Mouse (Mus musculus): Measurements from ENCODE around the gene Tm9sf1. TPM values are rescaled to one million over a fixed set of nuclear protein-coding genes. Genes with fewer than 3 reads are reported as not detected.

The Tm9sf1 gene
- polyA plus RNA-seq, 1 experiment from 2014 or later = 109 TPM

GRCm38 (mm10) chr14:55635523-55636007 is 8.0 kb downstream of the Tm9sf1 start, which contains the start of gene Ipo4:
Gene Ipo4, minus strand, starts transcription at chr14:55635957.
- ChIA-PET POLR2A (interaction anchor here (0.6 to 0.9 kb wide), 2 partner anchors 24 to 111 kb away, joined by 3 to 4 read pairs; partner anchors contain the start of gene Mdp1), CTCF (interaction anchor here (0.9 kb wide), 1 partner anchor 9 kb away, joined by 3 read pairs; no protein-coding TSS in a partner anchor)
- no peak for DNase-seq (ENCODE audit: low read depth, low spot score)
- H3K27me3 ChIP-seq = no peaks in the 10 kb centered on the region
- no peak for TF ChIP-seq CTCF (IDR thresholded peaks at IDR 0.05)
- in situ Hi-C loops (cut with MboI; ENCODE audit: low pct_unique_long_range_greater_than_20kb) = no loop called here
- ATAC-seq = peak; percentile 87

- CTCF ChIA-PET = interaction anchor here (0.9 kb wide), 1 partner anchor 9 kb away, joined by 3 read pairs; no protein-coding TSS in a partner anchor
- peak; percentile 27 for ATAC-seq
- no peak for DNase-seq (ENCODE audit: low read depth, low spot score)
- POLR2A ChIA-PET = interaction anchor here (0.6 to 1.3 kb wide), 3 partner anchors 11 to 111 kb away, joined by 3 to 4 read pairs (median 4); partner anchors contain the start of gene Mdp1
- in situ Hi-C loops (cut with MboI; ENCODE audit: low pct_unique_long_range_greater_than_20kb) = no loop called here
- no peak for TF ChIP-seq CTCF (IDR thresholded peaks at IDR 0.05)
- H3K27me3 ChIP-seq = no peaks in the 10 kb centered on the region
These were observed 8.6 kb downstream of the Tm9sf1 start for GRCm38 (mm10) chr14:55634874-55635522.

GRCm38 (mm10) chr14:55629312-55629711 is 14.3 kb downstream of the Tm9sf1 start:
- CTCF ChIA-PET = interaction anchor here (1.0 kb wide), 1 partner anchor 8 kb away, joined by 3 read pairs; no protein-coding TSS in a partner anchor
- no peak for TF ChIP-seq CTCF (IDR thresholded peaks at IDR 0.05)
- no peaks in the 10 kb centered on the region for H3K27me3 ChIP-seq
- DNase-seq (ENCODE audit: low read depth, low spot score) = no peak
- POLR2A ChIA-PET = no interaction called here
- ATAC-seq = no peak
- in situ Hi-C loops (cut with MboI; ENCODE audit: low pct_unique_long_range_greater_than_20kb) = no loop called here

- ChIA-PET POLR2A (no interaction called here), CTCF (interaction anchor here (1.1 kb wide), 1 partner anchor 38 kb away, joined by 3 read pairs; the partner anchor contains the start of gene Psme2)
- H3K27me3 ChIP-seq = no peaks in the 10 kb centered on the region
- in situ Hi-C loops (cut with MboI; ENCODE audit: low pct_unique_long_range_greater_than_20kb) = no loop called here
- no peak for TF ChIP-seq CTCF (IDR thresholded peaks at IDR 0.05)
- DNase-seq (ENCODE audit: low read depth, low spot score) = no peak
- no peak for ATAC-seq
These were observed 15.4 kb downstream of the Tm9sf1 start for GRCm38 (mm10) chr14:55628077-55628827.

- ChIA-PET POLR2A (interaction anchor here (0.6 kb wide), 1 partner anchor 242 kb away, joined by 3 read pairs; no protein-coding TSS in a partner anchor), CTCF (no interaction called here)
- ATAC-seq (no peak), DNase-seq (ENCODE audit: low read depth, low spot score) (no peak)
- no peaks in the 10 kb centered on the region for H3K27me3 ChIP-seq
- in situ Hi-C loops (cut with MboI; ENCODE audit: low pct_unique_long_range_greater_than_20kb) = loop anchor here (10.0 kb wide), 1 partner anchor 124 kb away; the partner anchor contains the start of gene Carmil3
- no peak for TF ChIP-seq CTCF (IDR thresholded peaks at IDR 0.05)
These were observed 25.0 kb downstream of the Tm9sf1 start for GRCm38 (mm10) chr14:55618486-55619195.

GRCm38 (mm10) chr14:55617822-55618221 is 25.8 kb downstream of the Tm9sf1 start, which contains the start of gene Rec8:
Gene Rec8, plus strand, starts transcription at chr14:55618037.
- no peaks in the 10 kb centered on the region for H3K27me3 ChIP-seq
- CTCF ChIA-PET = no interaction called here
- POLR2A ChIA-PET = no interaction called here
- TF ChIP-seq CTCF (IDR thresholded peaks at IDR 0.05) = no peak
- no peak for DNase-seq (ENCODE audit: low read depth, low spot score)
- in situ Hi-C loops (cut with MboI; ENCODE audit: low pct_unique_long_range_greater_than_20kb) = loop anchor here (10.0 kb wide), 1 partner anchor 123 kb away; the partner anchor contains the start of gene Carmil3
- no peak for ATAC-seq

- in situ Hi-C loops (cut with MboI; ENCODE audit: low pct_unique_long_range_greater_than_20kb) = loop anchor here (10.0 kb wide), 1 partner anchor 122 kb away; the partner anchor contains the start of gene Carmil3
- no peaks in the 10 kb centered on the region for H3K27me3 ChIP-seq
- ATAC-seq = no peak
- ChIA-PET CTCF (no interaction called here), POLR2A (no interaction called here)
- no peak for TF ChIP-seq CTCF (IDR thresholded peaks at IDR 0.05)
- DNase-seq (ENCODE audit: low read depth, low spot score) = no peak
These were observed 26.8 kb downstream of the Tm9sf1 start for GRCm38 (mm10) chr14:55616844-55617243.

GRCm38 (mm10) chr14:55615876-55616275 is 27.7 kb downstream of the Tm9sf1 start:
- DNase-seq (ENCODE audit: low read depth, low spot score) (no peak), ATAC-seq (no peak)
- H3K27me3 ChIP-seq = no peaks in the 10 kb centered on the region
- in situ Hi-C loops (cut with MboI; ENCODE audit: low pct_unique_long_range_greater_than_20kb) = loop anchor here (10.0 kb wide), 1 partner anchor 121 kb away; the partner anchor contains the start of gene Carmil3
- TF ChIP-seq CTCF (IDR thresholded peaks at IDR 0.05) = no peak
- POLR2A ChIA-PET = interaction anchor here (0.6 to 0.7 kb wide), 3 partner anchors 24 to 848 kb away, joined by 3 to 5 read pairs (median 3); no protein-coding TSS in a partner anchor
- CTCF ChIA-PET = no interaction called here

GRCm38 (mm10) chr14:55614565-55615178 is 28.9 kb downstream of the Tm9sf1 start:
- CTCF ChIA-PET = no interaction called here
- no peak for ATAC-seq
- DNase-seq (ENCODE audit: low read depth, low spot score) = no peak
- TF ChIP-seq CTCF (IDR thresholded peaks at IDR 0.05) = no peak
- H3K27me3 ChIP-seq = no peaks in the 10 kb centered on the region
- POLR2A ChIA-PET = interaction anchor here (0.6 to 0.7 kb wide), 2 partner anchors 10 to 22 kb away, joined by 3 read pairs; no protein-coding TSS in a partner anchor
- in situ Hi-C loops (cut with MboI; ENCODE audit: low pct_unique_long_range_greater_than_20kb) = loop anchor here (10.0 kb wide), 1 partner anchor 120 kb away; the partner anchor contains the start of gene Carmil3

Data from Patski (cell line).